Mouse (Mus musculus) lung, adult 2 months (tissue): ENCODE measurements around the gene Cpne5. TPM values are rescaled to one million over a fixed set of nuclear protein-coding genes. Genes with fewer than 3 reads are reported as not detected.

ENCODE experiments used
- DNase-seq: peaks from one replicate; pipeline ENCODE4 v3.0.0; 2022
- H3K4me1 ChIP-seq: fragments of 200-500 bp; 2 replicates; pipeline ENCODE4 v1.6.1; 2011; ENCODE audit warnings: low read length; ENCODE audit not compliant: control insufficient read depth, insufficient read depth
- H3K4me3 ChIP-seq: fragments of 200-500 bp; replicated peaks from 2 replicates; pipeline ENCODE3; 2011; ENCODE audit warnings: low read depth, mild to moderate bottlenecking, control low read depth, low read length; ENCODE audit errors: extremely low read depth
- CTCF ChIP-seq: fragments of 200-500 bp; IDR thresholded peaks from 2 replicates; pipeline ENCODE4 v1.5.1; 2011; ENCODE audit warnings: mild to moderate bottlenecking, low read length, control low read depth; ENCODE audit not compliant: insufficient read depth
- POLR2A ChIP-seq: fragments of 200-500 bp; IDR thresholded peaks from 2 replicates; pipeline ENCODE4 v1.6.1; 2011; ENCODE audit warnings: low read depth, mild to moderate bottlenecking, control low read depth, low read length, borderline replicate concordance; ENCODE audit errors: extremely low read depth
- WGBS: fragments of 180-500 bp; shearing (Covaris S2); methylation state at CpG from one replicate; pipeline ENCODE4 v1.1.7; 2018; 5-methylcytosine and 5-hydroxymethylcytosine counted together
- polyA plus RNA-seq: library from polyadenylated mRNA; depleted of rRNA; stranded (reverse); fragments of >200 nt; gene quantifications from 2 replicates; pipeline ENCODE4 v1.2.3, GENCODE M21; 2012; rRNA removed

Gene Cpne5
- 13.6 and 15.7 TPM in 2 replicates for polyA plus RNA-seq

DNA sequence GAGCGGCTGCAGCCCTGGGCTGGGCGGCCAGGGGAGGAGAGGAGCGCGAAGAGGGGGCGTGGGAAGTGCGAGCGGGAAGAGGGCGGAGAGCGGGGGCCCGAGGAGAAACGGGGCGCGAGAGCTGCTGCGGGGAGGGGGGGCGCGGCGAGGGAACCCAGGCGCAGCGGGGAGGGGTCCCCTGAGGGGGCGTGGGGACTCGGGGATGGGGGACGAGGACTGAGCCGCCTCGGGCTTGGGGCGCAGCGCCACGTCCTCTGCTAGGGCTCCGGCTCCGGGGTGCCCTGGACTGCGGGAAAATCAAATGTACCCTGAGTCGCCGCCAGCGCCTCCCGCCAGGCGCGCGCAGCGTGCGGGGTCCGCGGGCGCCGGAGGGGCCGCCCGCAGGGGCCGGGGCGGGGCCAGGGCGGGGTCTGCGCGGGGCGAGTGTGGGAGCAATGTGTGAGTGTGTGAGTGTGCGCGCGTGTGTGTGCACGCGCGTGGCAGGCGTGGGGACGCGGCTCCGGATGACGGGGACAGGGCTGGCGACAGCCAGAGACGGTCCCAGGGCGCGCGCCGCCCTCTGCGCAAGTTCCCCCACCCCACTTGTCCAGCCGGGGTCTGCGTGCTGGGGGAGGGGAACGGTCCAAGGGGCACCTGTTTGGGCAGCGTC, at the start of gene Cpne5:
TSS of gene Cpne5 (minus strand) at position 396 of the 649 bp plus-strand sequence.
- TF ChIP-seq POLR2A, result no peak
- DNase-seq, result no peak
- 2% methylated on average over 69 of the region's 73 CpGs for WGBS
- H3K4me3 ChIP-seq, result peak within 1 kb of the TSS; percentile 40
- H3K4me1 ChIP-seq, result peaks cover 7% of the 10 kb centered on the region; the same call in 1 of the 2 replicates

DNA sequence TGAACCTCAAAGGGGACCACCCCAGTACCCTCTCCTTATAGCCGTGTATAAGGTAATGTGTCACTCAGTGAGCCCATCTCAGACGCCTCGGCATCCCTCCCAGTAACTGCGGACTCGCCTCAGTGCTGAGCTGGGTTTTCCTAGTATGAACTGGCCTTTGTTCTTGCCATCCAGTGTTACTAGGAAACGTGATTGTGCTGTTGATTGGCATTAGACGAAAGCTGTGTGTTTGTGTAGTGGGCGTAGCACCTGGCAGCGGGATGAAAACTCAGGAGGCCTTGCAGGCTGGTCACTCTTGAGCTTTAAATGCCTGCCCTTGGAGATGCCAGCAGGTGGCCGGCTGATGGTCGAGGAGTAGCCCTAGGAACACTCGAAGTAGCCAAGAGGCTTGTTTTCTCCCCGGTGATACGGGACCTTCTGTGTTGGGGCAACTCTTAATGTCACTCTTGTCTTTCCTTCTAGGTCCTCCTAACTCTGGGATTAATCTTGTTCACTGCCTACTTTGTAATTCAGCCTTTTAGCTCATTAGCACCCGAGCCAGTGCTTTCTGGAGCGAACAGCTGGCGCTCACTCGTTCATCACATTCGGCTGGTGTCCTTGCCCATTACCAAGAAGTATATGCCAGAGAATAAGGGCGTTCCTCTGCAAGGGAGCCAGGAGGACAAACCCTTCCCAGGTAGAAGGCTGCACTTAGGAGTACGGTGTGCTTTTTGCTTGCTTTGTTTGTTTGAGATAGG, 44.4 kb upstream of the Cpne5 start:
- no peak for DNase-seq
- WGBS, result 77% methylated on average over 21 of the region's 21 CpGs
- TF ChIP-seq CTCF (no peak), POLR2A (no peak)
- no peaks in the 10 kb centered on the region for H3K4me1 ChIP-seq
- no peak overlapping the region for H3K4me3 ChIP-seq

DNA sequence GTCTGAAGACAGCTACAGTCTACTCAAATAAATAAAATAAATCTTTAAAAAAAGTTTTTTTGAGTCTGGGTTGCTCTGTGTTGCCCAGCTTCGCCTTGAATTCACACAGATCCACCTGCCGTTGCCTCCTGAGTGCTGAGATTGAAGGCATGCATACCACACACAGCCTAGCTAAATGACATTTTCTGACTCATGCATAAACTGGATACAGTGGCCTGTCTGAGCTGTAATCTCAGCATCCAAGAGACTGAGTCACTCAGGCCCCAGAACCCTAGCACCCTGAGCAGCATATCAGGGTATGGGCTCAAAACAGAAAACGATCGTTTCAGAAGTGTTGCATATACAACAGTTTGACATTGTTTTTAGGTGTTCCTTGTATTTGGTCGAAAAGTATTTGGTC, 43.6 kb upstream of the Cpne5 start:
- Histone ChIP-seq H3K4me1 (no peaks in the 10 kb centered on the region), H3K4me3 (no peak overlapping the region)
- WGBS, result 80% methylated on average over 5 of the region's 5 CpGs
- TF ChIP-seq POLR2A (no peak), CTCF (no peak)
- no peak for DNase-seq

DNA sequence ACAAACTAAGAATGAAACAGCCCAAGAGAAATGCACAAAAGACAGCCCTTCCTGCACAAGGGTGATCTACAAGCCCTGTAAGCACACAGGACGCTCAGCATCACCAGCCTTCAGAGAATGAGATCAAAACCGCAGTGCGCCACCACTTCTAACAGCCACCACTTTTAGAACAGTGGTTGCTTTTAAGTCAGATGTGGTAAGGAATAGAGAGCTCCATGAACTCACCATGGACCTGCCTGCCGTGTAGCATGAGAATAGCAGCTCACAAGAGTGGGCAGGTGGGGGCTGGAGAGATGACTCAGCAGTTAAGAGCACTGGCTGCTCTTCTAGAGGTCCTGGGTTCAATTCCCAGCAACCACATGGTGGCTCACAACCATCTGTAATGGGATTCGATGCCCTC, 42.5 kb upstream of the Cpne5 start:
- Histone ChIP-seq H3K4me3 (no peak overlapping the region), H3K4me1 (no peaks in the 10 kb centered on the region)
- DNase-seq, result no peak
- TF ChIP-seq CTCF, result no peak
- no peak for TF ChIP-seq POLR2A
- 90% methylated on average over 5 of the region's 5 CpGs for WGBS

DNA sequence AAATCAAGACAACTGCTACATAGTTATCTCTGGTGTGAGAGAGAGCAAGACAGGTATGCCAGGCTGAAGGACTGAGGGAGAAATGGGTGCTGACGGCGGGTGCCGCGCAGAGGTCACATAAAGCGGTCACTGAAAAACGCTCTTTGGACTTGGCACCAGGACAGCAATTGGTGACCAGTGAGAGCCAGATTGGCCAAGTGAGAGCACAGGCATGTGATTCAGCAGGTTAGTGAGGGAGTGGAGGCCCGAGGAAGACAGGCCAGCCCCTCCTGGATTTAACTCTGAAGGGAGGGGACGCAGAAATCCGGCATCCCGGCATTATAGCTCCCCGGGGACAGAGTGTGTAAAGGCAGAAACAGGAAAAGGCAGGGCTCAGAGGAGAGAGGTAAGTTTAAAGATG, 35.9 kb upstream of the Cpne5 start:
- no peak for TF ChIP-seq POLR2A
- Histone ChIP-seq H3K4me1 (peaks cover 4% of the 10 kb centered on the region), H3K4me3 (no peak overlapping the region)
- WGBS, result 44% methylated on average over 11 of the region's 11 CpGs
- peak; percentile 51 for DNase-seq

DNA sequence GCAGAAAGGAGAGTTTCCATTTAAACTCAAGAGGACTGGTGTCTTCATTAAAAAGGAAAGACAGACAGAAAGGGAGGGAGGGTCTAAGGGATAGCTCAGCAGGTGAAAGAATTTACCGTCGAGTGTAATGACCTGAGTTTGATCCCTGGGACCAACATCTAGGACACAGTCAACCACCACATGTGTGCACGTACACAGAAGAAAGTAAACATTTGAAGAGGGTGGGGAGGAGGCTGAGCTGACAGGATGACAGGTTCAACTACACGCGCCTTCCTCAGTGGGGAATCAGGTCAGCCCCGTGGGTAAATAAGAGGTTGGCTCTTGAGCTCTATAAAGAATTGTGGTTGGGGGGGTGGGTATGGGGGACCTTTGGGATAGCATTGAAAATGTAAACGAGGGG, 35.2 kb upstream of the Cpne5 start:
- 63% methylated on average over 7 of the region's 7 CpGs for WGBS
- H3K4me1 ChIP-seq, result peaks cover 4% of the 10 kb centered on the region
- TF ChIP-seq CTCF (no peak), POLR2A (no peak)
- DNase-seq, result no peak
- no peak overlapping the region for H3K4me3 ChIP-seq

DNA sequence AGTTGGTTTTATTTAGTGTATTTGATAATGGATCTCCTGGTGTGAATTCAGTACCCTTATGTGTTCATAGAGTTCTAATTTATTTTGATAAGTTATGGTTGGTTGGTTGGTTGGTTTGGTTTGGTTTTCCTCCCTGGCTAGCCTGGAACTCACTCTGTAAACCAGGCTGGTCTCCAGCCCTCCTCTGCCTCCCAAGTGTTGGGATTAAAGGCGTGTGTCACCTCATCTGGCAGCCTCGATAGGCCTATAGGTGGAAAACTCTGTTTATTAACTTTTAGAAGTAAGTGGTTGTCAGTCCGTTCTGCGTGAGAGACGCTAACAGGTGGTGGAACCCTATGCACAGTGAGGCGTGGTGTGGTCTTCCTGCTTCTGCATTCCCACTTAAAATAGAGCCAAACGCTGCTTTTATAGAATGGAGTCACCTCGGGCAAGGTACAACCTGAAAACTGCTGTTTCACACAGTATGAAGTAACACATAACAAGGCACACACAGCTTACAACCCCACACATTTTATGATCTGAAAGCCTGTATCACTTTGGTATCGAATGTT, 32.3 kb upstream of the Cpne5 start:
- TF ChIP-seq POLR2A (no peak), CTCF (no peak)
- Histone ChIP-seq H3K4me1 (peaks cover 4% of the 10 kb centered on the region), H3K4me3 (no peak overlapping the region)
- DNase-seq, result no peak
- 84% methylated on average over 9 of the region's 9 CpGs for WGBS

DNA sequence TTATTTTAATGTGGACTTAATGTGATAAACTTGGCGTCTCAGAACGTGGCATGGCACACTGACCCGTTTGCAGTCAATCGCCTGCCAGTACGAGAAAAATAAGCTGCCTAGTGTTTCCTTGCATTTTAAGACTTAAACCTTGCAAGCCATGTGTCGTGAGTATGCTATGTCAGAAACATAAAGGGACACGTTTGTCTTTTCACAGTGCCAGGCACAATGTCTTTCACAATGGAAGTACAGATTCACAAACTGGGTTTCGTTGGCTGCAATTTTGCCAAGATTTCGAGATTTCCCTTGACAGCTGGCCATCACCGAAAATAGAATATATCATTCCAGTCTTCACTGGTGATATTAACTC, 31.4 kb upstream of the Cpne5 start:
- peaks cover 7% of the 10 kb centered on the region for H3K4me1 ChIP-seq
- 10% methylated on average over 10 of the region's 10 CpGs for WGBS
- no peak for DNase-seq
- no peak for TF ChIP-seq CTCF
- no peak for TF ChIP-seq POLR2A
- peak overlapping the region; percentile 84 for H3K4me3 ChIP-seq

DNA sequence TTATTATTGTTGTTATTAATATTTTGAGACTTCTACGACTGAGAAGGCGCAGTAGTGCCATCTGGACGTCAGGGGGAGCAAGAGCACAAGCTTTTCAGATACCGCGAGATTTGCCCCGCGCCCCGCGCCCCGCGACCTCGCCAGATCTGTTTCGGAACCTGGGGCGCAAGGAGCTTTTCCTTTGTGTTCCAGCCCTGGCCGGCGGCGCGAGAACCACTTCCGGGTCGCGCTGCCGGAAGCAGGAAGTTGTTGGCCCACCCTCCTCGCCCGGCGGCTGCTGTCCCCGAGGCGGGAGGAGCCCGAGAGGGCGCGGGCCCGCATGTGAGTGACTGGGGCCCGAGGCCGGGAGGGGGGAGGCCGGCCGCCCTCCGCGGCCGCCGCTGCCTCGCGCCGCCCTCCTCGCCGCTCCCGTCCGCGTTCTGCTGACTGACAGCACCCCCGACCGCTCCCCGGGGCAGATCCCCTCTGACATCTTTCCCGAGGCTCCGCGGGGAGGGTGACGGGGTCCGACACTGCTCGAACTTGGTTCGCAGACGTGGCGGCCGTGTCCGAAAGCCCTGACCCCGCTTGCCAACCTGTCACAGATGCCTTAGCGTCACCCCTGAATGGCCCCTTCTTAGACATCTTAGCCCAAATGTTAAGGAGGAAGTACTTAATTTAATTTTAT, 30.8 kb upstream of the Cpne5 start, which contains the start of gene BC004004:
TSS of gene BC004004 (plus strand) at position 107 of the 667 bp plus-strand sequence.
- Histone ChIP-seq H3K4me3 (peak within 1 kb of the TSS; percentile 84), H3K4me1 (peaks cover 9% of the 10 kb centered on the region)
- TF ChIP-seq CTCF (peak; percentile 63), POLR2A (peak; percentile 54; the same call in 1 of the 2 replicates)
- WGBS, result under 1% methylated on average over 63 of the region's 63 CpGs
- peak; percentile 93 for DNase-seq
